Mouse (Mus musculus) heart, embryonic 16.5 days (tissue): ENCODE data around the gene Vmn1r10. TPM values are rescaled to one million over a fixed set of nuclear protein-coding genes. Genes with fewer than 3 reads are reported as not detected.

Experiments used
- ATAC-seq: fragments of 200-750 bp; cut with Nextera tagmentation; replicated peaks from 2 replicates; pipeline ENCODE4 v1.8.0; 2017; ENCODE audit warnings: moderate number of reproducible peaks; ENCODE audit not compliant: insufficient read depth, low FRiP score; ENCODE audit errors: extremely low read depth
- H3K27ac ChIP-seq: fragments of 300-500 bp; sonication (generic); 2 replicates; pipeline ENCODE4 v1.5.1; 2014; ENCODE audit warnings: mild to moderate bottlenecking, low read length, control low read depth, moderate library complexity
- H3K27me3 ChIP-seq: fragments of 300-500 bp; sonication (generic); 2 replicates; pipeline ENCODE4 v1.6.1; 2014; ENCODE audit warnings: low read length, mixed read lengths; ENCODE audit not compliant: control insufficient read depth, insufficient read depth
- H3K36me3 ChIP-seq: fragments of 300-500 bp; sonication (generic); 2 replicates; pipeline ENCODE4 v1.6.1; 2014; ENCODE audit not compliant: control insufficient read depth, insufficient read depth
- H3K4me1 ChIP-seq: fragments of 300-500 bp; sonication (generic); 2 replicates; pipeline ENCODE4 v1.6.1; 2014; ENCODE audit warnings: low read length, mixed read lengths; ENCODE audit not compliant: control insufficient read depth, insufficient read depth
- H3K4me2 ChIP-seq: fragments of 300-500 bp; sonication (generic); 2 replicates; pipeline ENCODE4 v1.6.1; 2014; ENCODE audit warnings: low read depth, mild to moderate bottlenecking, control low read depth, low read length
- H3K4me3 ChIP-seq: fragments of 300-500 bp; sonication (generic); 2 replicates; pipeline ENCODE4 v1.5.1; 2014; ENCODE audit warnings: mild to moderate bottlenecking, control low read depth, low read length
- H3K9ac ChIP-seq: fragments of 300-500 bp; sonication (generic); 2 replicates; pipeline ENCODE4 v1.6.1; 2014; ENCODE audit warnings: low read length, control low read depth
- H3K9me3 ChIP-seq: fragments of 300-500 bp; sonication (generic); replicated peaks from 2 replicates; pipeline ENCODE4 v1.6.1; 2016; ENCODE audit warnings: low read length; ENCODE audit not compliant: control insufficient read depth
- WGBS: fragments of 180-500 bp; shearing (Covaris S2); extraction: QIAGEN DNeasy Blood & Tissue Kit; methylation state at CpG from one replicate; pipeline ENCODE4 v1.1.7; 2014; 5-methylcytosine and 5-hydroxymethylcytosine counted together
- polyA plus RNA-seq: library from polyadenylated mRNA; unstranded; fragments of >200 nt; fragmentation: Nextera tagmentation; extraction: Ambion mirVana; gene quantifications from 2 replicates; pipeline ENCODE4 v1.2.1, GENCODE M21; 2015

Gene Vmn1r10
- polyA plus RNA-seq: not detected in 2 replicates

DNA sequence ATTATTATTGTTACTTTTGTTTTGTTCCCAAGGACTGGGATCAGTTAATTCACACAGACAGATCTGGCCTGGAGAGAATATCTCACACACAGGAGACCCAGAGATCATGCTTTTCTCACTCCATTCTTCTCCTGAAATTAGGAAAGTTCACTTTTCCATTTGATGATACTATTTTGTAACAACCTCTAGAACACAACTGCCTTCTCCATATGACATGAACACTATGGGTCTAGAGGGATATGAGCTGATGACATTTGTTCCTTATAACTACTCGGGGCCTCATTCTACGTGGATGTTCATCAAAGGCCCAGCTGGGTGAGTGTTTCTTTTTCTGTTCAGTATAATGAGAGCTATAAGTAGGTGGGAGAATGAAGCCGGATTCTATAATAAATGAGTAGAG is at the start of gene Vmn1r10:
Gene Vmn1r10, plus strand, starts transcription at position 301 of the 400 bp plus-strand sequence.
- no peaks in the 10 kb centered on the region for H3K4me1 ChIP-seq
- ATAC-seq: no peak

GRCm38 (mm10) chr6:57063730-57064129 is 45.5 kb upstream of the Vmn1r10 start:
- H3K4me1 ChIP-seq: no peaks in the 10 kb centered on the region
- H3K9me3 ChIP-seq: no peaks in the 10 kb centered on the region
- no peak overlapping the region for H3K27ac ChIP-seq
- no peaks in the 10 kb centered on the region for H3K27me3 ChIP-seq
- no peak for ATAC-seq
- no peak overlapping the region for H3K4me3 ChIP-seq
- H3K36me3 ChIP-seq: no peaks in the 10 kb centered on the region
- H3K9ac ChIP-seq: no peak overlapping the region
- H3K4me2 ChIP-seq: no peak overlapping the region

More for the DNA sequence above, at the start of gene Vmn1r10:
- no peaks in the 10 kb centered on the region for H3K27me3 ChIP-seq
- 77% methylated on average over 3 of the region's 3 CpGs for WGBS
- H3K4me3 ChIP-seq: no peak within 1 kb of the TSS
- no peak within 1 kb of the TSS for H3K27ac ChIP-seq
- no peaks in the 10 kb centered on the region for H3K36me3 ChIP-seq
- H3K9ac ChIP-seq: no peak within 1 kb of the TSS
- no peak within 1 kb of the TSS for H3K4me2 ChIP-seq
- no peaks in the 10 kb centered on the region for H3K9me3 ChIP-seq

DNA sequence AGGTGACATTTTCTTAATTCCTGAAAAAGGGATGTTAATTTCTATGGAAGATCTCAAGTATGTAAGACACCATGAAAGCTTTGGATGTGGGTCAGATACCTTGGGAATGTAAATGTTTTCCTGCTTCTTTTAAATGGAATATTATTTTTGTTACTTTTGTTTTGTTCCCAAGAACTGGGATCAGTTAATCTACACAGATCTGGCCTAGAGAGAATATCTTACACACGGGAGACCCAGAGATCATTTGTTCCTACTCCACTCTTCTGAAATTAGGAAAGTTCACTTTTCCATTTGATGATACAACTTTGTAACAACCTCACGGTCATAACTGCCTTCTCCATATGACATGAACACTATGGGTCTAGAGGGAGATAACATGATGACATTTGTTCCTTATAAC is 42.8 kb upstream of the Vmn1r10 start, which contains the start of gene Vmn1r9:
Gene Vmn1r9, plus strand, starts transcription at position 301 of the 400 bp plus-strand sequence.
- ATAC-seq: no peak

GRCm38 (mm10) chr6:57106358-57106757 is 2.9 kb upstream of the Vmn1r10 start:
- H3K9me3 ChIP-seq: no peaks in the 10 kb centered on the region
- no peak overlapping the region for H3K9ac ChIP-seq
- H3K4me2 ChIP-seq: no peak overlapping the region
- no peak overlapping the region for H3K27ac ChIP-seq
- H3K27me3 ChIP-seq: no peaks in the 10 kb centered on the region
- WGBS: 54% methylated on average over 1 of the region's 1 CpGs
- H3K36me3 ChIP-seq: no peaks in the 10 kb centered on the region
- ATAC-seq: no peak
- H3K4me1 ChIP-seq: no peaks in the 10 kb centered on the region
- no peak overlapping the region for H3K4me3 ChIP-seq

More for the DNA sequence above, 42.8 kb upstream of the Vmn1r10 start, which contains the start of gene Vmn1r9:
- H3K9me3 ChIP-seq: no peaks in the 10 kb centered on the region
- no peaks in the 10 kb centered on the region for H3K36me3 ChIP-seq
- no peak within 1 kb of the TSS for H3K4me2 ChIP-seq
- no peak within 1 kb of the TSS for H3K4me3 ChIP-seq
- H3K4me1 ChIP-seq: no peaks in the 10 kb centered on the region
- no peak within 1 kb of the TSS for H3K9ac ChIP-seq
- no peaks in the 10 kb centered on the region for H3K27me3 ChIP-seq
- 68% methylated on average over 2 of the region's 2 CpGs for WGBS
- no peak within 1 kb of the TSS for H3K27ac ChIP-seq

DNA sequence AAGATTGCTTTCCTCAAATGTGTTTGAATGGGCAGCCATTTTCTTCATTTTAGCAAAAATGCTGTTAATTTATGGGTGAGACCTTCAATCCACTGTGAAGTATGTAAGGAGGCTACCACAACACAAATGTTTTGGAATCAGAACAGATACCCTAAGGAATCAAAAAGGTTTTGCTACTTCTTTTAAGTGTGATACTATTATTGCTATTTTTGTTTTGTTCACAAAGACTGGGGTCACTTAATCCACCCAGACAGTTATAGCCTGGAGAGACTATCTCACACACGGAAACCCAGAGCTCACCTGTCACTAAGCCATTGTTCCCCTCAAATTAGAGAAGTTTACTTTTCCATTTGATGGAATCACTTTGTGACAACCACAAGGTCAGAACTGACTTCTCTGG is 23.9 kb downstream of the Vmn1r10 start, which contains the start of gene Vmn1r11:
Gene Vmn1r11, plus strand, starts transcription at position 301 of the 400 bp plus-strand sequence.
- H3K4me2 ChIP-seq: no peak within 1 kb of the TSS
- H3K4me3 ChIP-seq: no peak within 1 kb of the TSS
- H3K4me1 ChIP-seq: no peaks in the 10 kb centered on the region
- H3K9ac ChIP-seq: no peak within 1 kb of the TSS
- no peaks in the 10 kb centered on the region for H3K27me3 ChIP-seq
- WGBS: 70% methylated on average over 1 of the region's 1 CpGs
- no peak for ATAC-seq
- H3K36me3 ChIP-seq: no peaks in the 10 kb centered on the region
- no peak within 1 kb of the TSS for H3K27ac ChIP-seq
- H3K9me3 ChIP-seq: no peaks in the 10 kb centered on the region

DNA sequence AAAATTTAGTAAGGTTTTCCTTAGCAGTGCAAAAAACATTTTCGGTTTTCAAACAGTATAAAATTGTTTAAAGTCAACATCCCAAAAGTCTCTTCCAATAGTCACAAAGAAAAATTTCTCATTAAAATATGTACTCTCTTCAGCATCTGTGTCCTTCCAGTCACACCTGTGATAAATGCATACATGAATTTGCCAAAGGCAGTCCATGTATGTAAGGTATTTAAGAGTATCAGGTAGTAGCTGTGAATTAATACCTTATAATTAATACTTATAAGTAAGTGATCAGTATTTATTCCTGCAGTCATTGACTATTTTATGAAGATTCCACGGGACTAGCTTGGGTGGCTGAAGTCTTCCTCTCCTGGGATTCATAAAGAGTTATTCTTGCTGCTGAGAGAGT is 47.4 kb downstream of the Vmn1r10 start, which contains the start of gene Vmn1r12:
Gene Vmn1r12, plus strand, starts transcription at position 301 of the 400 bp plus-strand sequence.
- ATAC-seq: no peak

More for the DNA sequence above, 47.4 kb downstream of the Vmn1r10 start, which contains the start of gene Vmn1r12:
- Histone ChIP-seq H3K36me3 (no peaks in the 10 kb centered on the region), H3K4me2 (no peak within 1 kb of the TSS), H3K27me3 (no peaks in the 10 kb centered on the region), H3K9me3 (no peaks in the 10 kb centered on the region), H3K4me1 (no peaks in the 10 kb centered on the region), H3K27ac (no peak within 1 kb of the TSS), H3K4me3 (no peak within 1 kb of the TSS), H3K9ac (no peak within 1 kb of the TSS)
- 72% methylated on average over 2 of the region's 2 CpGs for WGBS

Other genes with a start within 250 kb of the Vmn1r10 start
- 70.6 and 77.0 TPM in 2 replicates for gene Nt5c3, start 185.5 kb upstream of the Vmn1r10 start, polyA plus RNA-seq
- gene Vmn1r4, start 185.4 kb upstream of the Vmn1r10 start, polyA plus RNA-seq: 0.16 TPM in 2 replicates
- not detected in 2 replicates for gene Vmn1r5, start 139.2 kb upstream of the Vmn1r10 start, polyA plus RNA-seq
- not detected in 2 replicates for gene Vmn1r6, start 112.2 kb upstream of the Vmn1r10 start, polyA plus RNA-seq
- not detected in 2 replicates for gene Vmn1r7, start 84.1 kb upstream of the Vmn1r10 start, polyA plus RNA-seq
- not detected in 2 replicates for gene Vmn1r8, start 77.2 kb upstream of the Vmn1r10 start, polyA plus RNA-seq
- not detected in 2 replicates for gene Vmn1r9, start 42.7 kb upstream of the Vmn1r10 start, polyA plus RNA-seq
- gene Vmn1r11, start 24.0 kb downstream of the Vmn1r10 start, polyA plus RNA-seq: not detected in 2 replicates
- not detected in 2 replicates for gene Vmn1r12, start 47.5 kb downstream of the Vmn1r10 start, polyA plus RNA-seq
- not detected in 2 replicates for gene Vmn1r13, start 93.8 kb downstream of the Vmn1r10 start, polyA plus RNA-seq
- not detected in 2 replicates for gene Vmn1r14, start 122.2 kb downstream of the Vmn1r10 start, polyA plus RNA-seq
- not detected in 2 replicates for gene Vmn1r15, start 148.5 kb downstream of the Vmn1r10 start, polyA plus RNA-seq
- gene Vmn1r16, start 220.0 kb downstream of the Vmn1r10 start, polyA plus RNA-seq: not detected in 2 replicates